Mouse (Mus musculus) spleen, embryonic (tissue): ENCODE results near the gene Tep1.

Experiments used
- CTCF ChIA-PET: fragments of 350-600 bp; sonication (Branson Sonifier 250); formaldehyde crosslinking; loops from one replicate; lab custom pipeline; 2022; lab: Charles Lee

Gene Tep1

DNA sequence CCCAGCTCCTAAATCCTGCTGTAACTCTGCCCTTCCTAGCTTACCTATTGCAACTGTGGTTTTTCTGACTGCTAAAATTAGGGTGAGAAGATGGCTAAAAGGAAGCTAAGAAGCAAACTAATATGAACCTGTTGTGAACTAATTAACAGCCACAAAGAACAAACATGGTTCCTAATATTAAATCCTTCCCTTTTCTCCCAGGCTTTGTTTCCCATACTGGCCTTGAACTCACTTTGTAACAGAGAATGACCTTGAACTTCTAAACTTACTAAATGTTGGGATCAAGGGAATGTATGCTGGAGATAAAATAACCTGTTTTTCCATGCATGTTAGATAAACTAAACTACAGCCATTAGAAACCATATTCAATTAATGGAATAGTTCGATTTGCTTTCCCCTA is 73.9 kb downstream of the Tep1 start:
- CTCF ChIA-PET = interaction anchor here (0.6 kb wide), 1 partner anchor 107 kb away, joined by 5 read pairs; no protein-coding TSS in a partner anchor

DNA sequence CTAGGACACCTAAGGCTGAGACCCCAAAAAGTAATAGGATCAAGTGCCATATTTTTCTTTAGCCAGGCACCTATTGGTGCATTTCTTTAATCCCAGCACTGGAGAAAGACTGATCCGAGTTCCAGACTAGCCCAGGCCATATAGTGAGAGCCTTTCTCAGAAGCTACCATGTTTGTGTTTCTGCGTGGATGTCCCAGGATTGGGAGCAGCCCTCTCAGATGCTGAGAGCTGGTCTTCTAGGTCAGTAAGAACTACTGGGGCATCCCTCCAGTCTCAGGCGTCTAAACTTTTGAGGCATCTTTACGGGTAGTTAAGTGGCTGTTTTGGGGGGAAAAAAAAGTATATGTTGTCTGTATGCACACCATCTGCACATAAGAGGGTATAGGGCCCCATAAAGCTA is 74.4 kb downstream of the Tep1 start:
- CTCF ChIA-PET = interaction anchor here (0.6 kb wide), 1 partner anchor 107 kb away, joined by 5 read pairs; no protein-coding TSS in a partner anchor

DNA sequence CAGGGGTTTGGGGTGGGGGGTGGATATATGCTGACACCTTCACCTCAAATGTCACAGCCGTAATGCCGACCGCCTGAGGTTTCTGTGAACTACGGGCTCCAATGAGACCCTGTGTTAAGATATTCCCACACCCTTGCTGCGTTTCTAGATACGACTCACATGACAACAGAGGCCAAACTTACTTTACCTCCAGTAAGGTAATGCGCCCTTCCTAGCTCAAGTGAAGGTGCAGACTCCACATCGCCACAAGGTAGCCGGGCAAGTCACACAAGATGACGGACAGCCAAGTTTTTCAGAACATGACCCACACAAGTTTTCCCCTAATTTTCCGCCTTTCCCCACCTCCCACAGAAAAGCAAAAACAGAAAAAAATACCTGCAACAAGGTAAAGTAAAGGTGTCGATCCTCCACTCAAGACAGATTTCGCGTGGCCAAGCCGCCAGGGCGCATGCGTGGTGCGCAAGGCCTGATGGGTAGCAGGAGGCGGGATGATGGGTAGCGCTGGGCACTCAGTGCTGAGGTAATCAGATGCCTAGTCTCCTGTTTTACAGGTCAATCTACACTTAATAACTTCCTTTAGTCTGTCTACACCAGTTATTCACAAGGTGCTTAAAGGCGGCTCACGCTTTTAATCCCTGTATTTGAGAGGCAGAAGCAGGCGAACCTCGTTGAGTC is 75.0 kb downstream of the Tep1 start:
- CTCF ChIA-PET = no interaction called here

DNA sequence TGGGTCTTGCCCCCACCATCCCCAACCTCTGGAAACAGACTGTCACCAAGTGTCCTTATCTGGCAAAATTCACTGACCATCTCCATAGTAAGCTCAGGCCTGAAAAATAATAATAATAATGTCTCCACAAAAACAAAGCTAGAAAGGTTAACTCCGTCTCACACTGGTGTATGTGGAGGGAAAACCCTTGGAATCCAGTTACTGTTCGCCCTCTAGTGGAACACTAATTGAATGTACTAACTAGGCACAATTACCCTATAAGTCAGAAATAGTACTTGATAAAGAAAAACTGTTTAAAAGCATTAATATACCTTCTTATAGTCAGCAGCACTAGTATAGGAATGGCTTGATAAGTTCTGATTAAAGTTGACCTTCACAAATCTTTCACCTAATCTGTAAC is 82.2 kb downstream of the Tep1 start:
- CTCF ChIA-PET = interaction anchor here (0.7 to 1.2 kb wide), 3 partner anchors 16 to 321 kb away, joined by 4 to 11 read pairs (median 6); no protein-coding TSS in a partner anchor

- CTCF ChIA-PET = interaction anchor here (0.6 kb wide), 1 partner anchor 31 kb away, joined by 3 read pairs; no protein-coding TSS in a partner anchor
These were observed 85.1 kb downstream of the Tep1 start, which contains the start of gene Ttc5 for GRCm38 (mm10) chr14:50785251-50785637. Gene Ttc5 (minus strand): TSS chr14:50785519.

DNA sequence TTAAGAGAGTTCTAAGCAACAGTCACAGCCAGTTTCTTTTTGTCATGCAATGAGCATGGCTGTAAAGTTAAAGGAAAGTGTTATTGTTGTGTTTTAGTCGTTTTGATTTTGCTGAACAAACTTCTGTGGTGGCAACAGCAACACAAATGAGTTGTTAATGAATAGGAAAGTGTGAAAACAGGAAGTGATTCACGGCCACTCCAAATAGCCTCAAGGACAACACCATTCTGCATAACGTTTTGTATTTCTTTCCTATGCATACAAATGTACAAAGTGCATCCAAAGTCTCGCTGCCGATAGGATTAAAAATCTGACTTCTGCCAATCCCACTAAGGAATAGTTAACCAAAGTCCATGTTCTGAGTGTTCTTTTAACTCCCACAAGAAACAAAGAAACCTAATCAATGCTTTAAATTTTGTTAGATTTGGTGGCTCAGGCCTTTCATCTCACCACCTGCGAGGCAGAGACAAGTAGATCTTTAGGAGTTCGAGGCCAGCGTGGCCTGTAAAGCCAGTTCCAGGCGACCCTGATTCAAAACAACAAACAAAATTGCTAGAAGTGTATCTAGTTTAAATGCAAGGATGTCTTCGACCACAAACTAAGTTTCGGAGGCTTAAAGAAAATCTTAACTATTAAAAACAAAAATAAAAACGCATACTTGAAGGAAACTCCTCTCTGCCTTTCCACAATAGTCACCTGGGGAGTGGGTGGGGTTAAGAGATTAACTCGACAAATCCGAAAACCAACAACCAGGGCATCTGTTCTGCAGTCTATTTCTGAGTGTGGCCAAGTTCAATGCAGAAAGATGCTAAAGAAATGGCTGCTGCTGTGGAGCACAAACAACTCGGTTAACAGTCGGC is 85.7 kb downstream of the Tep1 start:
- CTCF ChIA-PET = interaction anchor here (0.5 kb wide), 1 partner anchor 1627 kb away, joined by 3 read pairs; no protein-coding TSS in a partner anchor

DNA sequence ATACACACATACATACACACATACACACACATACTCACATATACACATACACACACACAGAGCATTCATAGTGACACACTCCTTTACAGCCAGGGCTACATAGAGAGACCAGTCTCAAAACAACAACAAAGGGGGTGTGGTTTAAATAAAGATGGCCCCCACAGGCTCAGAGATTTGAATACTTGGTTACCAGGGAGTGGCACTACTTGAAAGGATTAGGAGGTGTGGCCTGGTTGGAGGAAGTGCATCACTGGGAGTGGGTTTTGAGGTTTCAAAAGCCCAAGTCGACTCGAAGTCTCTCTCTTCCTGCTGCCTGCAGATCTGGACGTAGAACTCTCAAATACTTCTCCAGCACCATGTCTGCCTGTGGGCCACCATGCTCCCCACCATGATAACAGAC is 88.2 kb downstream of the Tep1 start:
- CTCF ChIA-PET = no interaction called here
